Mouse (Mus musculus) hematopoietic stem cell, adult 5-6 weeks (primary cell): ENCODE measurements around the gene Dock4. TPM values are rescaled to one million over a fixed set of nuclear protein-coding genes. Genes with fewer than 3 reads are reported as not detected.

ENCODE experiments used
- ATAC-seq, 2 experiments: fragments of 125-278 bp in 1 of 2; replicated peaks in 1 of 2; 2 replicates each; pipeline ENCODE4 v1.8.0; 2016 to 2017; ENCODE audit warnings: inconsistent platforms in 2 of 2, mild to moderate bottlenecking in 2 of 2, moderate number of reproducible peaks in 2 of 2, low read depth in 1 of 2, moderate TSS enrichment in 1 of 2; ENCODE audit not compliant: low FRiP score in 2 of 2, poor library complexity in 2 of 2, severe bottlenecking in 2 of 2, insufficient read depth in 1 of 2, low TSS enrichment in 1 of 2
- total RNA-seq: library from RNA; stranded (forward); fragments of 172-1452, 232-1000 nt; gene quantifications from 2 replicates; pipeline ENCODE4 v1.2.3, GENCODE M21; 2017

Gene Dock4
- total RNA-seq, 1 experiment from 2014 or later = 0.65 TPM

GRCm38 (mm10) chr12:40581037-40581436, 135.3 kb downstream of the Dock4 start:
- peak in 1 of 2 experiments; percentile 62; a peak in 2 of 4 replicates for ATAC-seq

- ATAC-seq = no peak
Measured at GRCm38 (mm10) chr12:40582059-40582458, 136.3 kb downstream of the Dock4 start.

- ATAC-seq = no peak
Measured at GRCm38 (mm10) chr12:40584526-40585289, 139.0 kb downstream of the Dock4 start.

GRCm38 (mm10) chr12:40585456-40586141, 139.8 kb downstream of the Dock4 start:
- ATAC-seq = no peak

GRCm38 (mm10) chr12:40594161-40594560, 148.4 kb downstream of the Dock4 start:
- ATAC-seq = no peak

- no peak for ATAC-seq
Measured at GRCm38 (mm10) chr12:40595440-40595839, 149.7 kb downstream of the Dock4 start.

- no peak for ATAC-seq
Measured at GRCm38 (mm10) chr12:40596020-40596419, 150.3 kb downstream of the Dock4 start.

- no peak for ATAC-seq
Measured at GRCm38 (mm10) chr12:40596441-40596840, 150.7 kb downstream of the Dock4 start.

GRCm38 (mm10) chr12:40599952-40600351, 154.2 kb downstream of the Dock4 start:
- ATAC-seq = no peak

- no peak for ATAC-seq
Measured at GRCm38 (mm10) chr12:40605565-40605964, 159.8 kb downstream of the Dock4 start.

- ATAC-seq = no peak
Measured at GRCm38 (mm10) chr12:40622926-40623325, 177.2 kb downstream of the Dock4 start.

GRCm38 (mm10) chr12:40626521-40626920, 180.8 kb downstream of the Dock4 start:
- peak; percentile 100 for ATAC-seq

- no peak for ATAC-seq
Measured at GRCm38 (mm10) chr12:40633242-40633641, 187.5 kb downstream of the Dock4 start.

GRCm38 (mm10) chr12:40634169-40634568, 188.4 kb downstream of the Dock4 start:
- ATAC-seq = no peak

GRCm38 (mm10) chr12:40635991-40636390, 190.2 kb downstream of the Dock4 start:
- ATAC-seq = no peak

GRCm38 (mm10) chr12:40637427-40637826, 191.7 kb downstream of the Dock4 start:
- peak in 1 of 2 experiments; percentile 42; a peak in 1 of 4 replicates for ATAC-seq

GRCm38 (mm10) chr12:40645869-40646268, 200.1 kb downstream of the Dock4 start:
- no peak for ATAC-seq

- ATAC-seq = no peak
Measured at GRCm38 (mm10) chr12:40654312-40654711, 208.6 kb downstream of the Dock4 start.

- ATAC-seq = no peak
Measured at GRCm38 (mm10) chr12:40655861-40656260, 210.1 kb downstream of the Dock4 start.
